Mouse (Mus musculus): ENCODE results near the gene Gys1.

DNA sequence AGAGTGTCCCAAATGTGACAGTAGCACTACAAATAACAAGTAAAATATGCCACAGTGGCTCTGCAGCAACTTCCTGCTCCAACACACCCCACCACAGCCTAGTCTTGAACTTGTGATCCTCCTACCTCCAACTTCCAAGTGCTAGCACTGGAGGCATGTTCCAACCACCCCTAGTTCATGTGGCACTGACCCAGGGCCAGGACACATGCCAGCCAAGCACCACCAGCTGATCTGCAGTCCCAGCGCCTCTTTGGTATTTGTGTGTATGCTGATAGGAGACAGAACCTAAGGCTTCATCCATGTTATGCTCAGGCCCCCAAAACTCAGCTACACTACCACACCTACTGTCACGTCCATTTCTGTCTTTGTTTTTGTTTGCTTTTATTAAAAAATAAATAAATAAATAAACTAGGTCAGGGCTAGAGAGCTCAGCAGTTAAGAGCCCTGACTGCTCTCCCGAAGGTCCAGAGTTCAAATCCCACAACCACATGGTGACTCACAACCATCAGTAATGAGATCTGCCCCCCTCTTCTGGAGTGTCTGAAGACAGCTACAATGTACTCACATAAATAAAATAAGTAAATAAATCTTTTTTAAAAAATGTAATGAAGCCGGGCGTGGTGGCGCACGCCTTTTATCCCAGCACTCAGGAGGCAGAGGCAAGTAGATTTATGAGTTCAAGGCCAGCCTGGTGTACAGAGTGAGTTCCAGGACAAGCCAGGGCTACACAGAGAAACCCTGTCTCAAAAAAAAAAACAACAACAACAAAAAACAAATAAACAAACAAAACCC, 29.5 kb downstream of the Gys1 start:
- TF ChIP-seq POLR2A (IDR thresholded peaks at IDR 0.05; ENCODE audit: low read depth, low read length) (no peak), CTCF (IDR thresholded peaks at IDR 0.05; ENCODE audit: extremely low read depth, insufficient read length, insufficient replicate concordance, low read depth, low read length) (no peak)
